In the genomic region with DNA sequence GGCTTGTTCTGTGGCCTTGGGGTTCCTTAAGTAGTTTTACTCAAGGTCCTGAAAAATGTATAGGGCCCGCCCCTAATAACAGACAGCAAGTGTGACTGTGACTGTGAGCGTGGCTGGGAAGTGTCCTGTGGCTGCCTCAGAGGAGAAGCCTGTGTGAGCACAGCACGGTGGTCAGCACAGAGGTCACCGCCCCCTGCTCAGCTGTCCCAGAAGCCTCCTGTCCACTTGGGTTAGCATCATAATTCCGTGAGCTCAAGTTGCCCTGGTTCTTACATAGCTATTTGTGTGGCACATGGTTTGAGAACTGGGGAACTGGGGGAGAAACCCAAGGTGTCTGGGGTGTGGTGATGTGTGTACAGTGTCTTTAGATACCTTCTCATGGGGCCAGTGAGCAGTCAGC, we compare ENCODE assay signal across 26 mouse cellular contexts. TPM values are rescaled to one million over a fixed set of nuclear protein-coding genes. Genes with fewer than 3 reads are reported as not detected.
DNase-seq lines count a peak whose midpoint lies in the region; TF ChIP-seq lines count a peak whose summit lies in the region.
"Had no signal": no experiment of that assay in that cellular context is flagged by ENCODE, and none has a peak within 500 bp of the region (broad histone marks: within the 10 kb centered on the region; RNA-seq: fewer than 3 reads in every experiment).

No protein-coding gene starts in this region.

- peak overlapping the region; percentile 64; the same call in 1 of the 2 replicates for H3K27ac ChIP-seq in macrophage
- H3K27ac ChIP-seq: embryonic facial prominence, embryonic 10.5 days; embryonic facial prominence, embryonic 12.5 days; forebrain, embryonic 13.5 days; forebrain, embryonic 15.5 days had no signal

- peaks cover 91% of the 10 kb centered on the region for H3K79me2 ChIP-seq in macrophage (ENCODE audit: inconsistent target)
- H3K79me2 ChIP-seq in myocyte (ENCODE audit: control insufficient read depth, insufficient read depth) = peaks cover 28% of the 10 kb centered on the region

- no peak overlapping the region for H3ac ChIP-seq in myocyte (ENCODE audit: control insufficient read depth, insufficient read length)

- H3K4me3 ChIP-seq in macrophage (ENCODE audit: inconsistent target) (no peak overlapping the region), myocyte (no peak overlapping the region)
- H3K4me3 ChIP-seq: embryonic facial prominence, embryonic 10.5 days; embryonic facial prominence, embryonic 12.5 days; forebrain, embryonic 13.5 days; forebrain, embryonic 15.5 days had no signal

- peak; percentile 65 for DNase-seq in retina, postnatal 1 day
- DNase-seq in heart, adult 8-10 months (ENCODE audit: low spot score) = no peak
- no peak for DNase-seq in gastrocnemius, postnatal 4 days (ENCODE audit: low spot score in 2 of 2)
- DNase-seq: adrenal gland, adult 2 months; adrenal gland, postnatal 10 days; adrenal gland, postnatal 25 days; cerebellum, adult 11-12 months; cerebellum, adult 2 months; cerebellum, adult 9-10 months; cerebellum, postnatal 10 days; cerebellum, postnatal 25 days; forebrain, postnatal 0 days had no signal

- H3K4me2 ChIP-seq in myocyte (ENCODE audit: low read depth) = no peak overlapping the region
- H3K4me2 ChIP-seq: embryonic facial prominence, embryonic 12.5 days; forebrain, embryonic 13.5 days; forebrain, embryonic 15.5 days had no signal

- H3K36me3 ChIP-seq in macrophage (ENCODE audit: inconsistent target) = peaks cover 41% of the 10 kb centered on the region
- peaks cover 14% of the 10 kb centered on the region for H3K36me3 ChIP-seq in myocyte (ENCODE audit: control insufficient read depth, insufficient read depth)

- peak; percentile 16 for TF ChIP-seq POLR2A in myocyte (IDR thresholded peaks at IDR 0.05; ENCODE audit: insufficient read length, low read depth)

- 93% methylated on average over 5 of the region's 5 CpGs for WGBS in macrophage (ENCODE audit: missing documents)

- no peaks in the 10 kb centered on the region for H3K27me3 ChIP-seq in myocyte (ENCODE audit: control insufficient read depth, insufficient read depth, insufficient read length)
- H3K27me3 ChIP-seq: embryonic facial prominence, embryonic 12.5 days; forebrain, embryonic 13.5 days; forebrain, embryonic 15.5 days had no signal

TF ChIP-seq in myocyte, 11 proteins besides CTCF, POLR2A, EP300 and RAD21:
- TF ChIP-seq MAX (IDR thresholded peaks at IDR 0.05; ENCODE audit: low read depth) (no peak), MYOD1 (IDR thresholded peaks at IDR 0.05; ENCODE audit: control insufficient read depth in 1 of 3, insufficient read length in 2 of 3, low read depth in 2 of 3) (peak in 1 of 3 experiments; percentile 84), REST (IDR thresholded peaks at IDR 0.05; ENCODE audit: insufficient read depth, insufficient read length) (no peak), MYOG (IDR thresholded peaks at IDR 0.05; ENCODE audit: control insufficient read depth in 1 of 3, insufficient read depth in 1 of 3, insufficient read length in 2 of 3, low read depth in 2 of 3) (peak in 2 of 3 experiments; percentile 40 to 88), TCF3 (IDR thresholded peaks at IDR 0.05; ENCODE audit: insufficient read length, low read depth) (no peak), SRF (IDR thresholded peaks at IDR 0.05; ENCODE audit: control insufficient read depth, insufficient read length, low read depth) (no peak), TCF12 (IDR thresholded peaks at IDR 0.05; ENCODE audit: insufficient read depth, poor library complexity, severe bottlenecking) (no peak)

RNA-seq across cellular contexts. Expression of a gene that starts 27.8 kb away (rescaled TPM):
- total RNA-seq in macrophage (2018; cell fraction: chromatin; rRNA removed) = 10 to 100 TPM; 10.9 to 46.1 (median 27.1) TPM
- 10 to 100 TPM; 21.8 to 37.0 (median 28.8) TPM for total RNA-seq in macrophage (2018; cell fraction: cytosol; rRNA removed)
- 10 to 100 TPM; 18.0 to 54.1 (median 35.5) TPM for total RNA-seq in macrophage (2018; cell fraction: nucleus; rRNA removed)
- 22.0 to 27.2 TPM (median 26.8 TPM) in 3 replicates for polyA plus RNA-seq in macrophage (2018)
- polyA plus RNA-seq in myocyte (2012; fragmentation: generic; extraction: Trizol) = 28.2 TPM
- total RNA-seq in heart, adult 8-10 months (2022) = 10 to 100 TPM; 32.9 to 41.6 (median 36.0) TPM
- total RNA-seq in gastrocnemius, postnatal 4 days (2021) = 10 to 100 TPM; 32.8 to 37.0 TPM

RNA-seq across cellular contexts. Expression of a gene that starts 31.9 kb away (rescaled TPM):
- 1 to 10 TPM in 1 of 26 experiments, not detected in 25; 1.0 TPM for total RNA-seq in macrophage (2018; cell fraction: chromatin; rRNA removed)
- total RNA-seq in macrophage (2018; cell fraction: cytosol; rRNA removed) = not detected
- total RNA-seq in macrophage (2018; cell fraction: nucleus; rRNA removed) = not detected
- polyA plus RNA-seq in macrophage (2018) (not detected in 3 replicates), myocyte (2012; fragmentation: generic; extraction: Trizol) (0.05 TPM)
- not detected for total RNA-seq in heart, adult 8-10 months (2022)
- not detected for total RNA-seq in gastrocnemius, postnatal 4 days (2021)
- total RNA-seq: adrenal gland, adult 2 months; adrenal gland, postnatal 10 days; adrenal gland, postnatal 25 days; adrenal gland, postnatal 4 days; ES-E14; forebrain, postnatal 0 days; MEL had no signal
- polyA plus RNA-seq: adrenal gland, adult 2 months; brain, embryonic 14.5 days; C2C12; cerebellum, adult 2 months; cortical plate, adult 2 months; embryonic facial prominence, embryonic 10.5 days; embryonic facial prominence, embryonic 12.5 days; embryonic facial prominence, embryonic 14.5 days; forebrain, embryonic 11.5 days; forebrain, embryonic 13.5 days; forebrain, embryonic 15.5 days; forebrain, postnatal 0 days had no signal

RNA-seq across cellular contexts. Expression of a gene that starts 49.9 kb away (rescaled TPM):
- 10 to 100 TPM in 24 of 26 experiments, 1 to 10 TPM in 2; 6.5 to 60.3 (median 26.5) TPM for total RNA-seq in macrophage (2018; cell fraction: chromatin; rRNA removed)
- total RNA-seq in macrophage (2018; cell fraction: cytosol; rRNA removed) = 100 to 1,000 TPM in 25 of 26 experiments, 10 to 100 TPM in 1; 98.5 to 199 (median 142) TPM
- total RNA-seq in macrophage (2018; cell fraction: nucleus; rRNA removed) = 10 to 100 TPM; 15.2 to 69.7 (median 42.8) TPM
- polyA plus RNA-seq in macrophage (2018) (106 to 251 TPM (median 119 TPM) in 3 replicates), myocyte (2012; fragmentation: generic; extraction: Trizol) (53.8 TPM)
- total RNA-seq in heart, adult 8-10 months (2022) = 100 to 1,000 TPM; 111 to 126 (median 118) TPM
- total RNA-seq in gastrocnemius, postnatal 4 days (2021) = 100 to 1,000 TPM; 117 to 122 TPM
